Mouse (Mus musculus) CH12.LX (cell line): Measurements from ENCODE around the gene Med23. TPM values are rescaled to one million over a fixed set of nuclear protein-coding genes. Genes with fewer than 3 reads are reported as not detected.

ENCODE experiments used
- DNase-seq: peaks from one replicate; pipeline ENCODE4 v3.0.0-alpha.2; 2013; ENCODE audit errors: extremely low read depth
- H3K27ac ChIP-seq: 2 replicates; pipeline ENCODE4 v1.5.1; 2012; ENCODE audit warnings: low read depth, mild to moderate bottlenecking, control low read depth, moderate library complexity; ENCODE audit not compliant: insufficient read depth
- H3K27me3 ChIP-seq: replicated peaks from 2 replicates; pipeline ENCODE3; 2012; ENCODE audit warnings: inconsistent platforms
- H3K36me3 ChIP-seq, 2 experiments: replicated peaks in 1 of 2; 2 replicates each; pipeline versions ENCODE3 to v1.6.1; 2012; ENCODE audit warnings: inconsistent platforms in 1 of 2, low read length in 1 of 2, mild to moderate bottlenecking in 1 of 2, mixed read lengths in 1 of 2, moderate library complexity in 1 of 2; ENCODE audit not compliant: control insufficient read depth in 1 of 2, insufficient read depth in 1 of 2
- H3K4me1 ChIP-seq, 2 experiments: 2 replicates each; pipeline ENCODE4 v1.6.1; 2012; ENCODE audit warnings: inconsistent platforms in 1 of 2, moderate library complexity in 1 of 2; ENCODE audit not compliant: insufficient read depth in 2 of 2, control insufficient read depth in 1 of 2
- H3K4me2 ChIP-seq: 2 replicates; pipeline ENCODE4 v1.6.1; 2012; ENCODE audit warnings: low read depth, mild to moderate bottlenecking, control low read depth; ENCODE audit not compliant: poor library complexity, insufficient read depth, severe bottlenecking
- H3K4me3 ChIP-seq, 3 experiments: fragments of 150-350 bp in 1 of 3; sonication (generic) in 1 of 3; replicated peaks in 1 of 3; 2 replicates each; pipeline versions ENCODE3 to v1.5.1; 2011 to 2012; ENCODE audit warnings: low read depth in 2 of 3, low read length in 2 of 3, mild to moderate bottlenecking in 2 of 3, moderate library complexity in 2 of 3, control low read depth in 1 of 3, improper control_type of control experiment in 1 of 3, inconsistent platforms in 1 of 3, mixed read lengths in 1 of 3; ENCODE audit not compliant: poor library complexity in 1 of 3
- H3K79me2 ChIP-seq: replicated peaks from 2 replicates; pipeline ENCODE4 v1.6.1; 2012; ENCODE audit warnings: mild to moderate bottlenecking, moderate library complexity; ENCODE audit not compliant: control insufficient read depth, poor library complexity, insufficient read depth, severe bottlenecking; ENCODE audit errors: extremely low read depth
- H3K9ac ChIP-seq: 2 replicates; pipeline ENCODE4 v1.6.1; 2012; ENCODE audit warnings: low read depth, mild to moderate bottlenecking, control low read depth, moderate library complexity; ENCODE audit not compliant: insufficient read depth
- H3K9me3 ChIP-seq: replicated peaks from 2 replicates; pipeline ENCODE3; 2012; ENCODE audit warnings: low read length, inconsistent platforms, mixed read lengths
- CTCF ChIP-seq, 2 experiments: IDR thresholded peaks in 1 of 2; conservative IDR thresholded peaks in 1 of 2; 2 replicates each; pipeline ENCODE4 v1.5.1; 2011 to 2012; ENCODE audit warnings: low read depth in 2 of 2, low read length in 2 of 2, improper control_type of control experiment in 1 of 2, inconsistent platforms in 1 of 2, mild to moderate bottlenecking in 1 of 2, moderate library complexity in 1 of 2
- E2F4 ChIP-seq: IDR thresholded peaks from 2 replicates; pipeline ENCODE4 v1.6.1; 2011; ENCODE audit warnings: low read depth, low read length, improper control_type of control experiment; ENCODE audit not compliant: insufficient replicate concordance
- ELF1 ChIP-seq: IDR thresholded peaks from 2 replicates; pipeline ENCODE4 v1.6.1; 2014; ENCODE audit warnings: low read depth, mild to moderate bottlenecking, inconsistent platforms, low read length, improper control_type of control experiment
- EP300 ChIP-seq: IDR thresholded peaks from 2 replicates; pipeline ENCODE4 v1.6.1; 2011; ENCODE audit warnings: low read length, improper control_type of control experiment
- JUN ChIP-seq: IDR thresholded peaks from 2 replicates; pipeline ENCODE4 v1.6.1; 2011; ENCODE audit warnings: low read depth, mild to moderate bottlenecking, low read length, improper control_type of control experiment, moderate library complexity; ENCODE audit not compliant: insufficient read depth
- KAT2A ChIP-seq: IDR thresholded peaks from 2 replicates; pipeline ENCODE4 v1.6.1; 2012; ENCODE audit warnings: low read length, improper control_type of control experiment, inconsistent platforms; ENCODE audit not compliant: insufficient replicate concordance
- MAX ChIP-seq: IDR thresholded peaks from 2 replicates; pipeline ENCODE4 v1.6.1; 2011; ENCODE audit warnings: low read length, improper control_type of control experiment
- MAZ ChIP-seq: IDR thresholded peaks from 2 replicates; pipeline ENCODE4 v1.6.1; 2012; ENCODE audit warnings: low read depth, mild to moderate bottlenecking, inconsistent platforms, low read length, improper control_type of control experiment, moderate library complexity
- MEF2A ChIP-seq: IDR thresholded peaks from 2 replicates; pipeline ENCODE4 v1.6.1; 2014; ENCODE audit warnings: low read depth, mild to moderate bottlenecking, inconsistent platforms, low read length, improper control_type of control experiment, borderline replicate concordance
- MXI1 ChIP-seq: IDR thresholded peaks from 2 replicates; pipeline ENCODE4 v1.6.1; 2011; ENCODE audit warnings: mild to moderate bottlenecking, low read depth, low read length, improper control_type of control experiment
- NRF1 ChIP-seq: IDR thresholded peaks from 2 replicates; pipeline ENCODE4 v1.6.1; 2014; ENCODE audit warnings: low read depth, mild to moderate bottlenecking, inconsistent platforms, low read length, improper control_type of control experiment, moderate library complexity
- RAD21 ChIP-seq: IDR thresholded peaks from 2 replicates; pipeline ENCODE4 v1.6.1; 2011; ENCODE audit warnings: low read depth, mild to moderate bottlenecking, low read length, improper control_type of control experiment, moderate library complexity
- RCOR1 ChIP-seq: conservative IDR thresholded peaks from 2 replicates; pipeline ENCODE4 v1.6.1; 2012; ENCODE audit warnings: low read depth, mild to moderate bottlenecking, inconsistent platforms, low read length, improper control_type of control experiment
- SIN3A ChIP-seq: IDR thresholded peaks from 2 replicates; pipeline ENCODE4 v1.6.1; 2012; ENCODE audit warnings: low read length, improper control_type of control experiment, inconsistent platforms
- SMC3 ChIP-seq: IDR thresholded peaks from 2 replicates; pipeline ENCODE4 v1.6.1; 2011; ENCODE audit warnings: low read depth, low read length, improper control_type of control experiment
- TCF12 ChIP-seq: IDR thresholded peaks from 2 replicates; pipeline ENCODE4 v1.6.1; 2014; ENCODE audit warnings: low read depth, mild to moderate bottlenecking, inconsistent platforms, low read length, improper control_type of control experiment
- USF1 ChIP-seq: IDR thresholded peaks from 2 replicates; pipeline ENCODE4 v1.6.1; 2014; ENCODE audit warnings: low read depth, mild to moderate bottlenecking, inconsistent platforms, low read length, improper control_type of control experiment
- USF2 ChIP-seq: conservative IDR thresholded peaks from 2 replicates; pipeline ENCODE4 v1.6.1; 2011; ENCODE audit warnings: low read depth, low read length, improper control_type of control experiment
- ZC3H11A ChIP-seq: IDR thresholded peaks from 2 replicates; pipeline ENCODE4 v1.6.1; 2012; ENCODE audit warnings: low read depth, mild to moderate bottlenecking, inconsistent platforms, low read length, improper control_type of control experiment
- ZNF384 ChIP-seq: IDR thresholded peaks from 2 replicates; pipeline ENCODE4 v1.6.1; 2012; ENCODE audit warnings: low read depth, low read length, improper control_type of control experiment, inconsistent platforms
- dilution Hi-C: fragments of 300-500 bp; cut with MboI; formaldehyde crosslinking; loops from 2 replicates; pipeline ENCODE4 v1.14.3; 2020; ENCODE audit warnings: low sequenced_read_pairs; ENCODE audit not compliant: extremely low pct_unique_long_range_greater_than_20kb, extremely low pct_ligation_motif_present
- in situ Hi-C: fragments of 300-500 bp; cut with MboI; formaldehyde crosslinking; loops from 3 replicates; pipeline ENCODE4 v1.14.3; 2019; ENCODE audit warnings: low sequenced_read_pairs, low pct_ligation_motif_present, low pct_unique_long_range_greater_than_20kb, mixed read lengths
- polyA plus RNA-seq: library from polyadenylated mRNA; unstranded; fragments of >175 nt; gene quantifications from 2 replicates; pipeline ENCODE4 v1.2.1, GENCODE M21; 2012; ENCODE audit warnings: low read depth; ENCODE audit not compliant: insufficient read length
- total RNA-seq, 2 experiments: library from RNA; depleted of rRNA; stranded (reverse); fragments of 300-350 nt in 1 of 2; fragments of >200 nt in 1 of 2; gene quantifications; 2 replicates each; pipeline ENCODE4 v1.2.3; 2012 to 2014

The Med23 gene
- total and polyA plus RNA-seq, 3 experiments: 43.5 to 45.7 (median 45.6) TPM

- TF ChIP-seq MEF2A (0 out of 2 replicates have a peak, but pooled peaks have one; percentile 21), ZNF384 (peak; percentile 96), USF2 (no peak), ZC3H11A (no peak), USF1 (no peak), SMC3 (no peak), TCF12 (no peak), MXI1 (no peak), ELF1 (0 out of 2 replicates have a peak, but pooled peaks have one; percentile 14), RCOR1 (no peak), KAT2A (no peak), CTCF (conservative IDR thresholded peaks at IDR 0.05 in 1 of 2, IDR thresholded peaks at IDR 0.05 in 1 of 2; ENCODE audit: low read depth in 2 of 2, low read length in 2 of 2) (no peak), RAD21 (no peak), JUN (peak; percentile 88), E2F4 (no peak), SIN3A (no peak), NRF1 (no peak), MAX (no peak), EP300 (peak; percentile 79)
These were observed 39.3 kb upstream of the Med23 start (continued) for GRCm38 (mm10) chr10:24830448-24830847.

DNA sequence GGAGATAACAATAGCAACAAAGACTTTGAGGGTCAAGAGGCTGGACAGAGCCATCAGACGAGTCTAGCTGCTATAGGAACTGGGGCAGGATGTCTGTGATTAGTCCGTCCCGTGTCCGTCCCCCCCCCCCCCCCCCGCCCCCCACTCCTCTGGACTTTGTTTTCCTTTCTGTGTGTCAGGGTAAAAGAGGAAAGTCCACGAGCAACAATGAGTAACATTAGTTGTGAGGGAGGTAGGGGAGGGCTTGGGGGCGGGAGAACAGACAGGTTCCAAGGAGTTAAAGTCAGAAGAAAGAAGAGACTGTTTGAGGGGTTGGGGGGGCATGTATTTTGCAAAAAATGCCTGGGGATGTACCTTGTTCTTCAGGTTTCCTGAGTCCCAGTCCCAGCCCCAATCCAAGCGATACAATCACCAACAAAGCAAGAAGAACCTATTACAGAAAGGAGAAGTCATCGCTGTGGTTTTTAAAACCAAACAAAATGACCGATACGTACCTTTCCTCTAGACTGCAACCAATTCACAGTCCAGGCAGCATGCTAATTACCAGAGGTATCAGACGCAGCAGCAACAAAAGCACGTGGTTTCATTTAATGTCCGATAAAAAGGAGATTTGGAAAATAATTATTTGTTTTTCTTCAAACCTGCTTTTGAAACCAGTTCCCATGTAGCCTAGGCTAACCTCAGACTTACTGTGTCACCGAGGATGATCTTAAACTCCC, 38.2 kb upstream of the Med23 start:
- in situ Hi-C loops: loop anchor here (25.0 kb wide), 1 partner anchor 194 kb away; no protein-coding TSS in a partner anchor
- TF ChIP-seq ZC3H11A (no peak), MAZ (no peak), MAX (peak; percentile 82)
- TF ChIP-seq, all 38 proteins: peak for 1

More for the DNA sequence above, 38.2 kb upstream of the Med23 start:
- H3K9me3 ChIP-seq: peaks cover 4% of the 10 kb centered on the region
- H3K4me1 ChIP-seq: peaks cover 0 to 16% of the 10 kb centered on the region in 2 experiments; a peak in 2 of 4 replicates
- H3K27ac ChIP-seq: no peak overlapping the region
- no peaks in the 10 kb centered on the region for H3K27me3 ChIP-seq
- no peaks in the 10 kb centered on the region; the same call in 1 of the 2 replicates for H3K79me2 ChIP-seq
- no peaks in the 10 kb centered on the region for H3K36me3 ChIP-seq
- no peak overlapping the region for H3K4me3 ChIP-seq
- peak overlapping the region; percentile 38 for H3K4me2 ChIP-seq
- no peak overlapping the region; the same call in 1 of the 2 replicates for H3K9ac ChIP-seq
- no peak for DNase-seq
- dilution Hi-C loops: no loop called here
